Comparison of ENCODE assay signal across 8 mouse cellular contexts in the genomic region with DNA sequence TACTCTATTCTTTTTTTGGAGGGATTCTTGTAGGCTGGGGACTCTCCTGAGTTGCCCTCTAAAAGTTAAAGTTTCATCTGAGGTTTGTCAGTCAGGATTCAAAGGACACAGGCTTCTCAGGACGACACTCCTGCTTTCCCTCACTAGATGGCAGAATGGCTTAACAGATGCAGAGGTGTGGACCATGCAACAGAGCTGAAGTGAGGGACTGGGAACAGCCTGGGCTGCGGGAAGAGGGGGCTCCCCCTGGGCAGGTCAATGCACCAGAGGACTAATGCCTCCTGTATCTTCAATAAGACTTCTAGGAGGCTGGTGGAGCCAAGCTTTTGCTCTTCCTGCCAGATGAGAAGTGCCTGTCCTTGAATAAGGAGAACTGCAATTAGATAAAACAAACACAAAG.
DNase-seq lines count a peak whose midpoint lies in the region; TF ChIP-seq lines count a peak whose summit lies in the region.

No protein-coding gene starts in this region.

- DNase-seq in kidney, adult 18-20 months: peak; percentile 13
- DNase-seq in kidney, adult 11 months: no peak
- DNase-seq in MN1 (ENCODE audit: low spot score): peak; percentile 37
- peak; percentile 34 for DNase-seq in embryo, embryonic 11.5 days (ENCODE audit: low read depth, low spot score)
- DNase-seq in left cerebral cortex, postnatal 14 days (ENCODE audit: low spot score in 2 of 2): peak; percentile 37 to 51
- no peak for DNase-seq in urinary bladder, postnatal 4 days (ENCODE audit: low spot score in 2 of 2)
- DNase-seq in thymus, postnatal 14 days: no peak

- TF ChIP-seq CTCF in testis, adult 2 months (IDR thresholded peaks at IDR 0.05; ENCODE audit: control insufficient read depth, insufficient read depth, insufficient replicate concordance, low read depth, low read length): no peak

- no peaks in the 10 kb centered on the region for H3K27me3 ChIP-seq in testis, adult 2 months (ENCODE audit: control insufficient read depth, insufficient read depth, low read length)

- H3K36me3 ChIP-seq in testis, adult 2 months (ENCODE audit: control insufficient read depth, insufficient read depth, low read length): no peaks in the 10 kb centered on the region

- H3K4me1 ChIP-seq in testis, adult 2 months (ENCODE audit: control insufficient read depth, insufficient read depth, low read length): no peaks in the 10 kb centered on the region; the same call in 1 of the 2 replicates

- no peak overlapping the region for H3K4me3 ChIP-seq in testis, adult 2 months (ENCODE audit: control insufficient read depth, low read depth, low read length)

- intact Hi-C loops in left cerebral cortex, postnatal 14 days (cut with DNase I): loop anchor here (10.0 kb wide), 1 partner anchor 689 kb away; no protein-coding TSS in a partner anchor

- no peak for TF ChIP-seq POLR2A in testis, adult 2 months (IDR thresholded peaks at IDR 0.05; ENCODE audit: control insufficient read depth, low read depth, low read length)

- H3K27ac ChIP-seq in testis, adult 2 months (ENCODE audit: control insufficient read depth, insufficient read depth, low read depth, low read length): peak overlapping the region; percentile 58; the same call in 1 of the 2 replicates

Comparison
In these comparisons a context has a peak if more than half of its experiments do, and no peak if none do; other contexts are left out.
1. DNase-seq: peak in kidney, adult 18-20 months (single experiment), MN1 (single experiment), embryo, embryonic 11.5 days (single experiment) and left cerebral cortex, postnatal 14 days (2 of 2); none in kidney, adult 11 months (single experiment), urinary bladder, postnatal 4 days (0 of 2) and thymus, postnatal 14 days (single experiment).